Mouse (Mus musculus) urinary bladder, adult 18-20 months (tissue): ENCODE results near the gene Plxdc1.
A peak's percentile ranks its signal among the peaks of the same experiment; 100 is the strongest.

Experiments used
- DNase-seq, 2 experiments: peaks; one replicate each; pipeline ENCODE4 v3.0.0; 2022; ENCODE audit warnings: low spot score in 2 of 2, mixed read lengths in 2 of 2

The Plxdc1 gene

DNA sequence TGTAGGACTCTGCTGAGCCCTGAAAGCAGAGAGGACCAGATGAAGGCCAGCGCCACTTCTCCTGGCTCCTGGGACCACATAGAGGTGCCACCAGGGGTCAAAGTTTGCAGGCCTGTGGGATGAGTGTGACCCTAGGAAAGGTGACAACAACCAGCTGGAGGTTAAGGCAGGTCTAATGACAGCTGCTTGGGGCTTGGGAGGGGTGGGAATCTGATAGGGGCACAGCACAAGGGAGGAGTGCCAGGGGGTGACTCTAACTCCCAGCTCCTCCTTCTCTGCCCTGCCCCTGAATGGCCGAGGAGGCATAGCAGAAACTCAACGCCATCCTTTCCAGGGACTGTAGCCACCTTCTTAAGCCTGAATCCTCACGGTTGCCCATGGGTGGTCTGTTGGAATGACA, 30.6 kb upstream of the Plxdc1 start:
- no peak for DNase-seq

DNA sequence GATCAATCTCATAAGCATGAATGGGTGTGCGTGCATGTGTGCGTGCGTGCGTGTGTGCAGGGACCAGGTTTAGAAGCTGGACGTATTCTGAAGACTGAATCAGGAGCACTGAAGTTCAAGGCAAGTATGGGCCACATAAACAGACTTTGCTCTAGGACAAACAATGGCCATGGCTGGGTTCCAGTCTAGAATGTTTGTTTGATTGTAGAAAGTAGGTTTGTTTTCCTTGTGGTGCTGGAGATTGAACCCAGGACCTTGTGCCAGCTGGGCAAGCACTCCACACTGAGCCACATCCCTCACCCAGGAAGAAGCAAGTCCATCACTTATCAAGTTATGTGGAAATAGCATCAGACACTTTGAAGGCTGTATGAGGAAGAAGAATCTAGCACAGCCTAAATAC, 29.9 kb upstream of the Plxdc1 start:
- no peak for DNase-seq

DNA sequence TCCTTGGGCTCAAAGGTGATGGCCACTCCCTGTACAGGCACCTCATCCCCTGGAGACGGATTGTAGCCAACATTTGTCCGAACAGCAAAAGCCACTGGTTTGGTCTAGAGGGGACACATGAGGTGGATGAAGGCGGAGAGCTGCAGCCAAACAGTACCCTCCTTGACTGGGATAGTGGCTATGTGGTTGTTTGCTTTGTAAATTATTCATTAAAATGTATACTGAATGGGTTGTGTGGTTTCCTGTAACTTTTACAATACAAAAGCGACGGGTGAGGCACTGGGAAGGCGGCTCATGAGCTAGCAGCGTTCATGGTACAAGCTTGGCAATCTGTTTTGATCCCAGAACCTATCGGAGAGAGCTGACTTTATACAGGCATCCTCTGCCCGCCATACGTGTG, 26.6 kb upstream of the Plxdc1 start:
- DNase-seq: no peak

DNA sequence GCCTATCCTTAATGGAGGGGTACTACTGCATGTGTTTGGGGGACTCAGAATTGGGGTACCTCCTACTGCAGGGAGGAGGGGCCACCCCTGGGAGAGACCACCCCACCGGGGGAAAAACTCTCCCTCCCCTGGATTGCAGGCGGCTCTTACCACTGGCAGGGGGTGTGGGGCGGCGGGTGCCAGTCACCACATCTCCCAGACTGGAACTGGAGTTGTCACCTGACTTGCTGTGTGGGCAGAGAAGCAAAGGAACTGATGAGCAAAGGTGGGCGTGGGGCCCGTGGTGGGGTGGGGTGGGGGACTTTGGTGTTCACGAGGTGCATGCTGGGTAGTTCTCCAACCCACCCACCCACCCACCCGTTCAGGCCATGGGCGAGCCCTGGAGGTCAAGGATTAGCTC, 25.5 kb upstream of the Plxdc1 start:
- no peak for DNase-seq

DNA sequence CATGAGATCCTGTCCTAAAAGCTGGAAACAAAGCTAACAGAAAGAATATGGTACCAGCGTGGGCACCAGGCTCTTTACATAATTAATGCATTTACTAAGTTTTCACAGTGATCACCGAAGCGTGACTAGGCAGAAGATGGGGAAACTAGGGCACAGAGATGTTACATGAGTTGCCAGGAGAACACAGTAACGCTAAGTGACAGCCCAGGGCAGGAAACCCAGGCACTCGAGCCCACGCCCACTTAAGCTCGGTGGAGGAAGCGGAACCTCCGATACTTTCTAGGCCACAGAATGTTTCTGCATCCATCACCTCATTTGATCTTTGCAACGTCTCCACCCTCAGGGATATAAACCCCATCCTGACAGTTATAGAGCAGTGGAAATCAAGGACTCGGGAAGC, 21.8 kb upstream of the Plxdc1 start:
- DNase-seq: no peak

DNA sequence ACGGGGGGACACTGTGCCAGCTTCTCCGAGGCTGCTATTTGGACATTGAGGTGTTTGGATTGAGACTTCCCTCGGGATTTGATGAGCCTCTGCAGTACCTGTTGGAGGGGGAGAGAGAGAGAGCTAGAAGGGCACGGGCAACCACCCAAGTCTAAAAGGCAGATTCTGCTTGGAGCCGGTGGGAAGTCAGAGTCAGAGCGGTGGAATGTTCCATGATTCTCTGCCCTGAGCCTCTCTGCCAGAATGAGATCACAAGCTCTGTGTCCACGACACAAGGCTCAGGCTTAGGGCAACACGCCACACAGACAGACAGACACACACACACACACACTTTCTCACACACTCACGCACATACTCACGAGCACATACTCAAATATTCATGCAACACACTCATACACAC, 19.4 kb upstream of the Plxdc1 start:
- DNase-seq: no peak

DNA sequence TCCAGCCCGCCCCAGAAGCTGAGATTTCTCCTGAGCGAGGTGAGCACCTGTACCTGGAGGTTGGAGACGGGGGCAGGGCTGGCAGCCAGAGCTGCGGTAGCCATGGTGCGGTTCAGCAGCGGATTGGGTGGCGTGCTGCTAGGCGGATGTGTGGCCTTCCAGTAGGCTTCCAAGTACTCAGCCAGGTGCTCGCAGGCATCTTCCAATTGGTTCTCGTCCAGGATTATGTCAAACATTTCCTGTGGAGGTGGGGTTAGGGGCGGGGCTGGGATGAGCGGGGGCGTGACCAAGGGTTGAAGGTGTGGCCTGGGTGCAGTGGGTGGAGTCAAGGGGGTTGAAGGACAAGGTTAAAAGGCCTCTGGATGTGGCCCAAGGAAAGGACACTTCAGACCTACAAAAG, 18.8 kb upstream of the Plxdc1 start:
- DNase-seq: no peak

DNA sequence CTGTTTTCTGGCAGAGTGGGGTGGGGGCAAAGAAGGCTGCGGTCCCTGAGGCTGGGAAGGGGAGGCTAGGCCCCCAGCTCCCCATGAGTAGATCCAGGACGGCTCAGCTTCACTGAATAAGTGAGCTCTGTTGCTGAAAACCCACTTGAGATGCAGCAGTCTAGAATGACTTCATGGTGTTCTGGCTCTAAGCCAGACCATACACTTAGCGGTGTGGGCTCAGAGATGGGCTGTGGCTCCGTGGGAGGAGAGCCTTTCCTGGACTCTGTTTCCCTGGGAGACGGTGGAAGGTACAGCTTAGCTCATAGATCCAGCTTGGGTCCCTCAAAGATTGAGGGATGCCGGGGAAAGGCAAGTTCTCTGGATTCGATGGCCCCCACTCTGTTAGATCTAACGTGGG, 17.9 kb upstream of the Plxdc1 start:
- DNase-seq: no peak

DNA sequence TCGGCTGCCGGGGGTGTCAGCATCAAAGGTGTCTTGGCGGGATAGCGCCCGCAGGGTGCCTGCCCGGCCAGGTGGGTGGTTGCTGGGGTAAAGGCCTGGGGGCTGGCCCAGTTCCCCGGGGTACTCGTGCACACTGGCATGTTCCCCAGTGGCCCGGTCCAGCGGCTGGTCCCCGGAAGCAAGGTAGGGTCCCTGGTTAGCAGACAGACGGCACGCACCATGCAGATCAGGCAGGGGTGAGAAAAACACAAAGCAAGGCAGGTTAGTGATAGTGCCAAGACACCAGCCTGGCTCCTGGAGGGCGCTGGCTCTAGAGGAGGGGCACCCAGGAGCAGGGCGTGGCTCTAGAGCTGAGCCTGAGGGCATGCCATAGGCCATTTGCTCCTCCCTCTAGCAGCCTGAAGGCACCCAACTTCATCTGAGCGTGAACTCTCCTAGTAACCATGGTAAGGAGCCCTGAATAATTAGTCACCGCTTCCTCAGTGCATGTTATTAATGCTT, 17.0 kb upstream of the Plxdc1 start:
- DNase-seq: no peak

DNA sequence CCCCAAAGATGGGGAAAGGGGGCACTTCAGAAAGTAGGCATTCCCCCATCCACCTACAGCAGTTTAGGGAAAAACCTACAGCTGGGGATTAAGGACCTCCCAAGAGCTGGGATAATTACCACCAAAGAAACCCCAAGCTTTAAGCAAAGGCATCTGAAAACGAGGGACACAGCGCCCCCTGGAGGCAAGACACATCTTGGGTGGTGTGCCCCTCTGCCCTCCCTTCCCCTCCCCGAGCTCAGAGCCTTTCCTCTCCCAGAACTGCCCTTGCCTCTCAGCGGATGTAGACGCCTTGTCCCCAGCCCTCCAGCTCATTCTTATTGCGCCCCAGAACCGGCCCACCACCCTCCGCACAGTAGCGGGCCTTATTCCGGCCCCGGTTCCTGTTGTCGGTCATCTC, 16.4 kb upstream of the Plxdc1 start:
- DNase-seq: peak in 1 of 2 experiments; percentile 58

DNA sequence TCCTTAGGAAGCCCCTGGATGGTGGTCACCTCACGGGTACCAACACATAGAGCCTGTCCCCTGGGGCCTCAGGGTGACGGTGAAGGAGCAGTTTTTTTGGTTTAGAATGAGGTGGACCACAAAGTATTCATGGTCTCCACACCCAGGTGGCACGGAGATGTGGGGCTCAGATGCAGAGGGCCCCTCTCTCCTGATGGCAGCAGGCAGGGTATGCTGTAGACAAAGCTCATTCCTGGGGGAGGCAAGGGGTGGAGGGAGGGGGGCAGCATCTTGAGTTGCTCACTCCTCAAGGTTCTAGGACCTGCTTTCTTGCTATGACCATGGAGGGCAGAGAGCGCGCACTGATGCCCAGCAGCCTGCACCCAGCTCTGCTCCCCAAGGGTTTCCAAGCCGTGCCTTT, 15.7 kb upstream of the Plxdc1 start:
- no peak for DNase-seq

DNA sequence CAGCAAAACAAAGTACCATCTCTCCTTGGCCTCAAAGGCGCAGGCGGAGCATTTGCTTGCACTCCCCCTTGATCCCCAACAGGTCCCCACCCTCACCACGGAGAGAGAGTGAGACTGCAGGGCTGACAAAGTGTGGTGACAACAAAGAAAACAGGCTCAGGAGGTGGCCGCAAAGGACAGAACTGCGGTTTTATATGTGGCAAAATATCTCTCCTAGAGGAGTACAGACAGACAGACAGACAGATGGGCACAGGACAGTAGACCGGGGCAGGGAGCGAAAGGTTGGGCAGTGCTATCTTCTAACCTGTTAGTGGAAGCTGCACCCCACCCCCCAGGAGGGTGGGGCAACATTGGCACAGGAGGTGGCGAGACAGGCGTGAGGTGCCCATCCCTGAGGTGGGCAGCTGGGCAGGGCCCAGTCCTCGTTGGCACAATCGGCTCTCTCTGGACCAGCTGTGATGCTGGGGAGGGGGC, 15.1 kb upstream of the Plxdc1 start:
- no peak for DNase-seq

DNA sequence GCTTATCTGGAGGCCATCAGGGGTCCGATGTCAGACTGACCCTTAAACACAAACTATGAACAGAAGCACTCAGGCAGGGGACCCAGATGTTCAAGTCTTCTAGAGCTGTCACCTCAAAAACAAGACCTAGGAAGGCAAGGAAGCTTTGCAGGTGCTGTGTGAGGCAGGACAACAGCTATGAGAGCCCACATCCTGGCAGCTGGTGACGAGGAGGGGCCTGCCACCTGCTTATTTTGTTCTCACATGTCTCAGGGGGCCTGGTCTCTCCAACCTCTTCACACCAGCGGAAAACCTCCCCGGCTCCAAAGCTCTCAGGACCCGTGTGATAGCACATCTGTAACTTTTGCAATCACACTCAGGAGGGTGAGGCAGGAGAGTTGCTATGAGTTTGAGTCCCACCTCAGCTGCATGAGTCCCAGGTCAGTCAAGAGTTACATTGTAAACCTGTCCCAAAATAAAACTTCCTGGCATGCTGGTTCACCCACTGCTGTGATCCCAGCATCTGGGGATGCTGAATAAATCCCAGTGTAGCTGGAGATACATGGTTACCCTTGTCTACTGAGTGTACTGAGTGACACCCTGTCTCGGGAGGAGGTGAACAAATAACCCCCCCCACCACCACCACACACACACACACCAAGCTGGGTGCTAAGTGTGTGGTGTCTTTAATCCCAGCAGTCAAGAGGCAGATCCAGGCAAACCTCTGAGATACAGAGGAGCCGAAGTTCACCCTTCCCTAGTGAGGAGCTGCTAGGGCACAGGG, 14.3 kb upstream of the Plxdc1 start:
- no peak for DNase-seq

DNA sequence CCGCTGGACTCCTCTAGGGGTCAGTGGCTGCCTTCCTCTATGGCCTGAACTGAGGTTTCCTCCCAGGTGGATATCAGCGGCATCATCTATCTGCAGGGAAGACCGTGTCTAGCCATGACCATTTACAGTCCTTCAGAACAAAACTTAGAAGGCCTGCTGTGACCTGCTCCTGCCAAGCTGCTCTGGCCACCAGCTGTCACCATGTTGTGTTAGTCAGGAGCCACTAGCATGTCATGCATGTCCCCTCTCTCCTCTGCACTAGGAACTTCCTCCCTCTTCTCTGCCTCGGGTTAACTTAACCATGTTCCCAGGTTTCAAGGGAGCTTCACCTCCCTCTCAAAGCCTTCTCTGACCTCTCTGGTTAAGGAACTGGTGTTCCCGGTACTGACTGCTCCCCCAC, 13.5 kb upstream of the Plxdc1 start:
- no peak for DNase-seq

DNA sequence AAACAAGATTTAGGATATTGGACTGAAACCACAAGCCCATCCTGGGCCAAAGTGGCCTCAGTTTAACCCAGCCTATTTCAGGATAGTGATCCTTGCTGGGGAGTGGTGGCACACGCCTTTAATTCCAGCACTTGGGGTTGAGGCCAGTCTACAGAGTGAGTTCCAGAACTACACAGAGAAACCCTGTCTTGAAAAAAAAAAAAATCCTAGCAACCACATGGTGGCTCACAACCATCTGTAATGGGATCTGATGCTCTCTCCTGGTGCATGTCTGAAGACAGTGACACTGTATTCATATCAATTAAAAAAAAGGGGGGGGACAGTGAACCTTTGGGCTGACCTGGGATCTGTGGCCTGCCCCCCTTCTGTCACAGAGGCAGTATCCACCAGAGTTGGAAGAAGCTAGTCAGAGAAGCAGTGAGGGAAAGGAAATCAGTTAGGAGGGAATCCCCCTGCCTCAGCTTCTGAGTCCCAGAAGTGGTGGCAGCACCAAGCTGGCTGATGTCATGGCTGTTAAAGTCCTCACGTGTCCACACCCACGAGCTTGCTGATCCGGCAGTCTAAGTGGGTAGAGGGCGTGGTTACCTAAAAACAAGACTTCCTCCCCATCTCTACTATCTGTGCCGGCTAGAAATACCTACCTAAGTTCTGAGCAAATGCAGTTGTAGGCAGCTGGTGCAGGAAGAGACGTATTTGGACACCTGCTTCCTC, 12.8 kb upstream of the Plxdc1 start:
- DNase-seq: no peak

DNA sequence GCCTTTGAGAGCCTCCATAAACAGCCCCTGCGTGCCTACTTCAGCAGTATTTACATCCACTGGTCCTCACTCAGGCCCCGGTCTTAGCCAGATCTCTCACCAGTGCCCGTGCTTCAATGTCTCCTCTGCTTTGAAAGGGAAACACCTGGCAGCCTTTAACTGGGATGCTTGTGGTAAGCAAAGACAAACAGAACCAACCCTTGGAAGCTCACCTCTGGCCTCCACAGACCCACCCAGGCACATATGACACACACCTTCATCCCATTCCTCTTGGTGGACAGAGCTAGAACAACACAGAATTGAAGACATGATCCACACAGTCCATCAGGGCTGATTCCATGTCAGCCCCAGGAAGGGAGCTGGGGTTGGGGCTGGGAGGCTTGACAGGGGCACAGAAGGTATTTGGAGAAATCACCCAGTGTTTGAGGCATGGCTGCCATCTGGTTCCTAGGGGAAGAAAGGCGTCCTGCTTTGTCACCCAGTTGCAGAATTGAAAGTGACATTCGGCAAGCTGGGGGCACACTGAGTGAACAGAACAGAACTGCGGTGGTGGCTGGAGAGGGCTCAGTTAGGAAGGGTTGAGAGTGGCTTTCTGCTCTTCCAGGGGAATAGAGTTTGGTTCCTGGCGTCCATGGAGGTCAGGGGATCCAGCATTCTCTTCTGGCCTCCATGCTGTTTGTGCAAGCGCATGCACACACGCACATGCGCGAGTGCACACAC, 12.0 kb upstream of the Plxdc1 start:
- DNase-seq: no peak

DNA sequence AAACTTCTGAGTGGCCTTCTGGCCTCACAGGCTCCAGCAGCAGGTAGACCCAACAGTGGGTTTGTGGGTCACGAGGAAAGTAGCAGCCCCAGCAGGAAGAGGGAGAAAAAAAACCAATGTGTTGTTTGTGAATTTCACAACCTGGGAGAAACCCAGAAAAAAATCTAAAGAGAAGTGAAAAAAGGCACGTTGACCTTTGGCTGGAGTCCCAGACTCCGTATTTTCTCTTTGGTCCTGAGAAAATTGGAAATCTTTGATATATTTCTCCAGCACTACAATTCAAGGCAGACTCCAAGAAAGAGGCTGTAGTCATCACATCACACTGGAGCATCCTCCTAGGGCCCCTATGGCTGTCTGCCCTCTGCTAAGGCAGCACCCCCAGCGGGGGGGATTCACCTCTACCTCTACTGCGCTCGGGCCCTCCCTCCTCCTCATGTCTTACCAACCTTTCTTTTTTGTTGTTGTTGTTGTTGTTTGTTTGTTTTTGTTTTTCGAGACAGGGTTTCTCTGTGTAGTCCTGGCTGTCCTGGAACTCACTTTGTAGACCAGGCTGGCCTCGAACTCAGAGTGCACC, 11.2 kb upstream of the Plxdc1 start:
- no peak for DNase-seq

DNA sequence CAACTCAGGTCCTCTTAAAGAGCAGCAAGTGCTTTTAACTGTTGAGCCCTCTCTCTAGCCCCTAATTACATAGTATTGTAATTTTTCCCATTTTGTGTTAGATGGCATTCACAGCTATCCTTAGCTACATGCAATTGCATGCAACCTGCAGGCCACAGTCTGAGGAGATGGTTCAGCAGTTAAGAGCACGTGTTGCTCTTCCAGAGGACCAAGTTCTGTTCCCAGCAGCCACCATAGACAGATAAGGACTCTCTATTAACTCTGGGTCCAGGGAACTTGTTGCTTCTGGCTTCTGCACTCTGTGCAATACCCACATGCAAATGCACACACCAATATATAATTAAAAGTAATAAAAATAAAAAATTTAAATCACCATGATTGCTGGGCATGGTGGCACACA, 10.4 kb upstream of the Plxdc1 start:
- DNase-seq: no peak

DNA sequence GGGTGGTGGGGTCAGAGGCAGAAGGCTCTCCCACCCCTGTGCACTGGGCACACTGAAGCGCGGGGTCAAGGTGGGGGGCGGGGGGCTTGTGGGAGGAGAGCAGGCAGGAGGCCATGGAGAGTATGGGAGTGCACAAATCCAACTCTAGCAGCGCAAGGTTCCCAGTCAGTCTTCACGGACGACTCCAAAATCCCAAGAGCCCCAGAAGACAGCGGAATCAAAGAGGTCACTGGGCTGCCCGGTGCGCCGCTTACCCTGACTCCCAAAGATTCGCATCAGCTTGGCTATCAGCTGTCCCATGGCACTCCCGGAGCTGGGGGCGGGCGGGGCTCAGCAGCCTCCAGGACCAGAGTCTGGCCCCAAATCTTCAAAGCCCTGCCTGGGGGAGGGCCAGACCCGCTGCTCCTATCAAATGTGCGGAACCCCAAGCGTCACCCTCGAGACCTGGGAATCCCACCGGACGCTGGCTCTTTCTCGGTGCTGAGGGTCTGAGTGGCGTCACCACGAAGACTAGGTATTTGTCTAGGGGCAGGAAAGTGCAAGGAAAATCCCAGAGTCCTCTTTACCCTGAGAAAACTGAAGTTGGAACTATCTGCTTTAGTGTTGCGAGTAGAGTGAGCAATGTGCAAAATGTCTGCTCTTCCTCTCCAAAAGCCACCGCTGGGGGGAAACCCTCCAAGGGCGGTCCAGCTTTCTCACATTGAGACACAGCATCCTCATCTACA, 9.5 kb upstream of the Plxdc1 start, which contains the start of gene Arl5c:
Arl5c (minus strand) TSS at position 618 of the 725 bp plus-strand sequence.
- peak in 1 of 2 experiments; percentile 39 for DNase-seq

DNA sequence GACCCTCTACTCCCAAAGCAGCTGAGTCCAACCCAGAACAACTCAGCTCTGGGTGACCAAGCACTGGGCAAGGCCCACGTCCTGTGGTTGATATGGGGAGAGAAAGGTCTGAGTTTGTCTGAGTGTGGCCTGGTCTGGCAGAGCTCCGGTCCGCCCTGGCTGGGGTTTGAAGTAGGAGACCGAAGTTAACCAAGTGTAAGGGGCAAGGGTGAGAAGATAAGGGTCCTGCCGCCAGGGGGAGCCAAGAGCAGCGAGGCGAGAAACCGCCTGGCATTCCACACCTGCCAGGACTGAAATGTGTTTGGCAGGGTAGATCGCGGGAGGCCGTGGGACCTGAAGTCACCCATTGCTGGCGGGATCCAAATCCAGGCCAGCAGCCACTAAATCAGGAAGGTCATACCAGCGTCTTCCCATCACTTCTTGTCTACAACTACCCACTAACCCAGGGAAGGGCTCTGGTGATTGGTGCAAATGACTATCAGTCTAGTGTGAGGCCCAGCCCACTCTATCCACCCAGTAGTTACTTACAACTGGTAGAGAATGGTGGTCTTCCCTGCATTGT, 8.4 kb upstream of the Plxdc1 start:
- peak; percentile 64 to 83 for DNase-seq

DNA sequence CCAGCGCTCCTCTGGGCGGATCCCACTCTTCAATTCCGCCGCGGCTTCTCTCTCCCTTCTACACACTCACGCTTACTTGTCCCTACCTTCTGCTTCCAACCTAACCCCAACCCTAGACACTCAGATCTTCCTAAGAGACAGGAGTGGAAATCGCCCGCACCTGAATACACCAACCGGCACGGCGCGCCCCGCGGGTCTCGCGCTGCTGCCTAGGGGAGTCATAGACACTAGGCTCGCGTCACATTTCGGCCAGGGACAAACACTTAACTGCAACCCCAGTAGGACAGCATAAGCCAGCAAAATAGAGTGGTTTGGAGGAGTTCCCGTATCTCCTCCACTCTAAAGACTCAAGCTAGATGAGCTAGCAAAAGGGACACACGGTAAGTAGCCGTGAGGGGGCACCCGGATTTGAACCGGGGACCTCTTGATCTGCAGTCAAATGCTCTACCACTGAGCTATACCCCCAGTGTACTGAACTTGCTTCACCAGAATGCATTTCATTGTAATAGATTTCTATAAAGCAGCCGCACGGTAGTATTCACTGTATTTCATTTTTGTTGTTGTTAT, 2.4 kb upstream of the Plxdc1 start:
- peak; percentile 74 to 83 for DNase-seq
